Mouse (Mus musculus): ENCODE measurements around the gene Paqr9.

DNA sequence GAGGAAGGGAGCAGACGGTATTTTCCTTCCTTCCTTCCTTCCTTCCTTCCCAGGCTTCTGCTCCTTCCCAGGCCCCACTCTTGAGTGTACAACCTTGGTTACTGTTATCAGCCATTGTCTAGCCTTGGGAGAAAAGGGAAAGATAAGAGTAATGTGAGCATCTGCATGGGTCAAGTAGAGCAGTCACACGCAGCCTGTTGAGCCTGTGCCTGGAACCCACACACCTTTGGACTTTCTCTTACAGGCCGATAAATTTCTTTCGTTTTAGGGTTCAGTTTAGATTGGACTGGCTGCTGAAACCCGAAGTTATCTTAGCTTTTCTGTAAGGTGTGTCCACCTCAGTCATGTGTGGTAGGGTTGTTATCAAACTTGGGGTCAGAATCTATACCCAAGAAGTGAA lies 10.5 kb downstream of the Paqr9 start:
- no peak for TF ChIP-seq CTCF (IDR thresholded peaks at IDR 0.05; ENCODE audit: low read depth, low read length)
- TF ChIP-seq POLR2A (IDR thresholded peaks at IDR 0.05; ENCODE audit: insufficient read depth, low read length) = no peak
